Mouse (Mus musculus): ENCODE measurements around the gene Psmd10. TPM values are rescaled to one million over a fixed set of nuclear protein-coding genes. Genes with fewer than 3 reads are reported as not detected.

Psmd10 gene
- total and polyA plus RNA-seq, 3 experiments: 47.3 to 64.1 (median 47.9) TPM

DNA sequence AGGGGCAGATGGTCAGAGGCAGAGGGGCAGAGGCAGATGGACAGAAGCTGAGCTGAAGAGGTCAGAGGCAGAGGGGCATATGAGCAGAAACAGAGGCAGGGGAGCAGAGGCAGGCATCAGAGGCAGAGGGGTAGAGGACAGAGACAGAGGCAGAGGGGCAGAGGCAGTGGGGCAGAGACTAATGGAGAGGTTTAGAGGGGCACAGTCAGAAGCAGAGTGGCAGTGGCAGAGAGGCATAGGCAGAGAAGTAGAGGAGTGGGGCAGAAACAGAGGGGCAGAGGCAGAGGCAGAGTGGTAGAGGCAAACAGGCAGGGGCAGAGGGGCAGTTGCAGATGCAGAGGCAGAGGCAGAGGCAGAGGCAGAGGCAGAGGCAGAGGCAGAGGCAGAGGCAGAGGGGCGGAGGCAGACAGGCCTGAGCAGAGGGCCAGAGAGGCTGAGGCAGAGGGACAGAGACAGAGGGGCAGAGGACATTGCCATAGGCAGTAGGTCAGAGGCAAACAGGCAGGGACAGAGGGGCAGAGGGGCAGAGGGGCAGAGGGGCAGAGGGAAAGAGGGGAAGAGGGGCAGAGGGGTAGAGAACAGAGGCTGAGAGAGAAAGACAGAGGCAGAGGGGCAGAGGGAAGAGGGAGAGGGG, 41.5 kb upstream of the Psmd10 start:
- H3K4me2 ChIP-seq (ENCODE audit: insufficient read depth, low read depth, poor library complexity, severe bottlenecking): no peak overlapping the region

DNA sequence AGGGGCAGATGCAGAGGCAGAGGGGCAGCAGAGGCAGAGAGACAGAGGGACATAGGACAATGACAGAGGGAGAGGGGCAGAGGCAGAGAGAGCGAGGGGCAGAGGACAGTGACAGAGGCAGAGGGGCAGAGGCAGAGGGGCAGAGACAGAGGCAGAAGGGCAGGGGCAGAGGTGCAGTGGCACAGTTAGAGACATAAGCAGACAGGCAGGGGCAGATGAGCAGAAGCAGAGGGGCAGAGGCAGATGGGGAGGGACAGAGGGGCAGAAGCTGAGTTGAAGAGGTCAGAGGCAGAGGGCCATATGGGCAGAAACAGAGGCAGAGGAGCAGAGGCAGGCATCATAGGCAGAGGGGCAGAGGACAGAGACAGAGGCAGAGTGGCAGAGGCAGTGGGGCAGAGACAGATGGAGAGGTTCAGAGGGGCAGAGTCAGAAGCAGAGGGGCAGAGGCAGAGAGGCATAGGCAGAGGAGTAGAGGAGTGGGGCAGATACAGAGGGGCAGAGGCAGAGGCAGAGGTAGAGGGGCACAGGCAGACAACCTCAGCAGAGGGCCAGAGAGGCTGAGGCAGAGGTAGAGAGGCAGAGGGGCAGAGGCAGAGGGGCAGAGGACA, 40.5 kb upstream of the Psmd10 start:
- H3K9ac ChIP-seq (ENCODE audit: insufficient read depth, low read depth): no peak overlapping the region
- DNase-seq (ENCODE audit: extremely low read depth): no peak
- TF ChIP-seq TBP (conservative IDR thresholded peaks at IDR 0.05; ENCODE audit: low read depth, low read length): no peak
- TF ChIP-seq JUN (IDR thresholded peaks at IDR 0.05; ENCODE audit: insufficient read depth, low read depth, low read length): no peak
- TF ChIP-seq MYC (IDR thresholded peaks at IDR 0.05; ENCODE audit: low read depth, low read length): no peak
- TF ChIP-seq EP300 (IDR thresholded peaks at IDR 0.05; ENCODE audit: low read length): no peak
- no peak for TF ChIP-seq POLR2A (IDR thresholded peaks at IDR 0.05; ENCODE audit: low read depth, low read length)
- no peak for TF ChIP-seq HCFC1 (IDR thresholded peaks at IDR 0.05; ENCODE audit: low read depth, low read length)
- TF ChIP-seq ZC3H11A (IDR thresholded peaks at IDR 0.05; ENCODE audit: low read depth, low read length): no peak
- no peak for TF ChIP-seq E2F4 (IDR thresholded peaks at IDR 0.05; ENCODE audit: insufficient replicate concordance, low read depth, low read length)
- TF ChIP-seq PAX5 (IDR thresholded peaks at IDR 0.05; ENCODE audit: low read length): no peak
- no peak for TF ChIP-seq SMC3 (IDR thresholded peaks at IDR 0.05; ENCODE audit: low read depth, low read length)
- no peak for TF ChIP-seq POLR2AphosphoS2 (IDR thresholded peaks at IDR 0.05; ENCODE audit: low read depth, low read length)
- no peak for TF ChIP-seq ELF1 (IDR thresholded peaks at IDR 0.05; ENCODE audit: low read depth, low read length)
- H3K27ac ChIP-seq (ENCODE audit: insufficient read depth, low read depth): no peak overlapping the region
- peaks cover 41 to 51% of the 10 kb centered on the region in 2 experiments for H3K36me3 ChIP-seq (replicated peaks in 1 of 2; ENCODE audit: control insufficient read depth in 1 of 2, insufficient read depth in 1 of 2, low read length in 1 of 2)
- no peaks in the 10 kb centered on the region for H3K4me1 ChIP-seq (ENCODE audit: control insufficient read depth in 1 of 2, insufficient read depth in 2 of 2)
- H3K9me3 ChIP-seq (replicated peaks; ENCODE audit: low read length): no peaks in the 10 kb centered on the region
- H3K4me2 ChIP-seq (ENCODE audit: insufficient read depth, low read depth, poor library complexity, severe bottlenecking): no peak overlapping the region
- no peaks in the 10 kb centered on the region for H3K79me2 ChIP-seq (replicated peaks; ENCODE audit: control insufficient read depth, extremely low read depth, insufficient read depth, poor library complexity, severe bottlenecking)
- dilution Hi-C loops (cut with MboI; ENCODE audit: extremely low pct_ligation_motif_present, extremely low pct_unique_long_range_greater_than_20kb, low sequenced_read_pairs): no loop called here
- in situ Hi-C loops (cut with MboI; ENCODE audit: low pct_ligation_motif_present, low pct_unique_long_range_greater_than_20kb, low sequenced_read_pairs): no loop called here
- no peaks in the 10 kb centered on the region for H3K27me3 ChIP-seq (replicated peaks)
- H3K4me3 ChIP-seq (replicated peaks in 1 of 3; ENCODE audit: low read depth in 2 of 3, low read length in 2 of 3, poor library complexity in 1 of 3): no peak overlapping the region

More for the DNA sequence above, 41.5 kb upstream of the Psmd10 start:
- no peak for TF ChIP-seq MAX (IDR thresholded peaks at IDR 0.05; ENCODE audit: low read length)
- TF ChIP-seq UBTF (IDR thresholded peaks at IDR 0.05; ENCODE audit: low read depth, low read length): no peak
- TF ChIP-seq E2F4 (IDR thresholded peaks at IDR 0.05; ENCODE audit: insufficient replicate concordance, low read depth, low read length): no peak
- TF ChIP-seq GABPA (IDR thresholded peaks at IDR 0.05; ENCODE audit: insufficient replicate concordance, low read depth, low read length): no peak
- no peak for TF ChIP-seq USF2 (conservative IDR thresholded peaks at IDR 0.05; ENCODE audit: low read depth, low read length)
- no peak for TF ChIP-seq NELFE (IDR thresholded peaks at IDR 0.05; ENCODE audit: low read depth, low read length)
- no peak for TF ChIP-seq IRF4 (IDR thresholded peaks at IDR 0.05; ENCODE audit: low read depth, low read length)
- no peak for TF ChIP-seq ZC3H11A (IDR thresholded peaks at IDR 0.05; ENCODE audit: low read depth, low read length)
- no peak for TF ChIP-seq ELF1 (IDR thresholded peaks at IDR 0.05; ENCODE audit: low read depth, low read length)
- no peak for TF ChIP-seq CHD2 (IDR thresholded peaks at IDR 0.05; ENCODE audit: low read length)
- Histone ChIP-seq H3K4me1 (ENCODE audit: control insufficient read depth in 1 of 2, insufficient read depth in 2 of 2) (no peaks in the 10 kb centered on the region), H3K9ac (ENCODE audit: insufficient read depth, low read depth) (no peak overlapping the region), H3K79me2 (replicated peaks; ENCODE audit: control insufficient read depth, extremely low read depth, insufficient read depth, poor library complexity, severe bottlenecking) (no peaks in the 10 kb centered on the region), H3K4me3 (replicated peaks in 1 of 3; ENCODE audit: low read depth in 2 of 3, low read length in 2 of 3, poor library complexity in 1 of 3) (no peak overlapping the region), H3K36me3 (replicated peaks in 1 of 2; ENCODE audit: control insufficient read depth in 1 of 2, insufficient read depth in 1 of 2, low read length in 1 of 2) (peaks cover 40 to 50% of the 10 kb centered on the region in 2 experiments), H3K9me3 (replicated peaks; ENCODE audit: low read length) (no peaks in the 10 kb centered on the region), H3K27ac (ENCODE audit: insufficient read depth, low read depth) (no peak overlapping the region), H3K27me3 (replicated peaks) (no peaks in the 10 kb centered on the region)
- dilution Hi-C loops (cut with MboI; ENCODE audit: extremely low pct_ligation_motif_present, extremely low pct_unique_long_range_greater_than_20kb, low sequenced_read_pairs): no loop called here
- no peak for DNase-seq (ENCODE audit: extremely low read depth)
- in situ Hi-C loops (cut with MboI; ENCODE audit: low pct_ligation_motif_present, low pct_unique_long_range_greater_than_20kb, low sequenced_read_pairs): no loop called here

Data from CH12.LX (cell line).